Mouse (Mus musculus) bone marrow macrophage, adult 2 months (primary cell): ENCODE measurements around the gene Golga1.

Experiments
- CTCF ChIP-seq: IDR thresholded peaks from 2 replicates; pipeline ENCODE4 v1.5.1; 2012; ENCODE audit warnings: low read depth, mild to moderate bottlenecking, low read length, moderate library complexity
- POLR2A ChIP-seq: IDR thresholded peaks from 2 replicates; pipeline ENCODE4 v1.6.1; 2012; ENCODE audit warnings: mild to moderate bottlenecking, low read depth, low read length, borderline replicate concordance

DNA sequence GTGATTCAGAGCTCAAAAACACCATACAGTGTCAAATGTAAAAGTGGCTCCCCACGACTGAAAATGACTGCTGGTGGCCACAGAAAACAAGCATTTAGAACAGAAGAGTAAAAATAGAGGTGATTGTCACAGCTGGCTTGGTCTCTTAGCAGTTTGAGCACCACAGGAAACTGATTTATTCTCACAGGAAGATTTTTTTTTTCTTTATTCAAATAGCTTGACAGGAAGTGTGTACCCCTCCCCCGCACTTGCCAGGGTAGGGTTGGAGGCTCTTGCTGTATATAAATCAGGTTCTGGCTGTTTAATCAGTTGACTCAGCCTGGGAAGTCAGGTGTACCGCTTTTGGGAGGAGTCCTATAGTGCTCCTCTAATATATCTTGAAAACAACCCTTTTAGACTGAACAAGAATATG, 56.4 kb downstream of the Golga1 start:
- TF ChIP-seq CTCF (no peak), POLR2A (no peak)
